Mouse (Mus musculus) thymus, adult 2 months (tissue): Measurements from ENCODE around the gene Trh. TPM values are rescaled to one million over a fixed set of nuclear protein-coding genes. Genes with fewer than 3 reads are reported as not detected.

ENCODE experiments used
- DNase-seq: peaks from one replicate; pipeline ENCODE4 v3.0.0; 2021
- H3K27ac ChIP-seq: fragments of 200-500 bp; 2 replicates; pipeline ENCODE4 v1.5.1; 2012; ENCODE audit warnings: low read length, control low read depth; ENCODE audit not compliant: control insufficient read depth, insufficient read depth
- H3K27me3 ChIP-seq: fragments of 200-500 bp; 2 replicates; pipeline ENCODE4 v1.6.1; 2012; ENCODE audit warnings: mild to moderate bottlenecking, low read length, moderate library complexity, mixed read lengths; ENCODE audit not compliant: control insufficient read depth, insufficient read depth
- H3K36me3 ChIP-seq: fragments of 200-500 bp; 2 replicates; pipeline ENCODE4 v1.6.1; 2012; ENCODE audit warnings: mild to moderate bottlenecking, low read length, moderate library complexity; ENCODE audit not compliant: control insufficient read depth, insufficient read depth
- H3K4me1 ChIP-seq: fragments of 200-500 bp; replicated peaks from 2 replicates; pipeline ENCODE4 v1.6.1; 2012; ENCODE audit warnings: low read length; ENCODE audit not compliant: control insufficient read depth, insufficient read depth
- H3K4me3 ChIP-seq: fragments of 200-500 bp; 2 replicates; pipeline ENCODE4 v1.5.1; 2012; ENCODE audit warnings: mild to moderate bottlenecking, low read length, control low read depth, moderate library complexity; ENCODE audit not compliant: control insufficient read depth, insufficient read depth
- CTCF ChIP-seq: fragments of 200-500 bp; IDR thresholded peaks from 2 replicates; pipeline ENCODE4 v1.5.1; 2012; ENCODE audit warnings: mild to moderate bottlenecking, control low read depth, low read length, moderate library complexity, borderline replicate concordance; ENCODE audit not compliant: control insufficient read depth, poor library complexity, insufficient read depth; ENCODE audit errors: extremely low read depth
- POLR2A ChIP-seq: fragments of 200-500 bp; IDR thresholded peaks from 2 replicates; pipeline ENCODE4 v1.6.1; 2012; ENCODE audit warnings: mild to moderate bottlenecking, low read length, control low read depth, moderate library complexity; ENCODE audit not compliant: control insufficient read depth, poor library complexity, insufficient read depth; ENCODE audit errors: extremely low read depth
- WGBS: fragments of 180-500 bp; shearing (Covaris S2); methylation state at CpG from one replicate; pipeline ENCODE4 v1.1.7; 2018; 5-methylcytosine and 5-hydroxymethylcytosine counted together
- polyA plus RNA-seq: library from polyadenylated mRNA; depleted of rRNA; stranded (reverse); fragments of >200 nt; gene quantifications from 2 replicates; pipeline ENCODE4 v1.2.3, GENCODE M21; 2012; rRNA removed

Gene Trh
- 0.20 TPM in 2 replicates for polyA plus RNA-seq

DNA sequence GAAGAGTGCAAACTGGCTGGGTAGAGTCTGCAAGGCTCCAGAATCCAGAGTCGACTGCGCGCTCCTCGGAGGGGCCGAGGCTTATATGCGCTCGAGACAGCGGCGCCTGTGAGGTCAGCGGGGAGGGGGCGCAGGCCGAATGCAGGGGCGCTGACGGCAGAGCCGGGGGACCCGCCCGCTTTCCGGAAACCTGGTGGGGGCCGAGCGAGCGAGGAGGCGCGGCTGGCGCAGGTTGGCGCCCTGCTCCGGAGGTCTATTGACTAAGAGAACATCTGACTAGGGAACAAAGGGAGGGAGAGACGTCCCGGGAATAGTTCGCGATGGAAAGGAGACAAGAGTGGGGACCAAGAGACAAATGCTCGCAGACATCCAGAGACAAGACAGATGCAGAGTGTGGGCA is at the start of gene Trh:
Trh (minus strand) TSS at position 60 of the 400 bp plus-strand sequence.
- Histone ChIP-seq H3K4me1 (no peaks in the 10 kb centered on the region), H3K4me3 (no peak within 1 kb of the TSS), H3K36me3 (no peaks in the 10 kb centered on the region), H3K27ac (no peak within 1 kb of the TSS), H3K27me3 (no peaks in the 10 kb centered on the region; the same call in 1 of the 2 replicates)
- WGBS, result 2% methylated on average over 31 of the region's 31 CpGs
- TF ChIP-seq POLR2A, result no peak
- no peak for TF ChIP-seq CTCF
- DNase-seq, result no peak

DNA sequence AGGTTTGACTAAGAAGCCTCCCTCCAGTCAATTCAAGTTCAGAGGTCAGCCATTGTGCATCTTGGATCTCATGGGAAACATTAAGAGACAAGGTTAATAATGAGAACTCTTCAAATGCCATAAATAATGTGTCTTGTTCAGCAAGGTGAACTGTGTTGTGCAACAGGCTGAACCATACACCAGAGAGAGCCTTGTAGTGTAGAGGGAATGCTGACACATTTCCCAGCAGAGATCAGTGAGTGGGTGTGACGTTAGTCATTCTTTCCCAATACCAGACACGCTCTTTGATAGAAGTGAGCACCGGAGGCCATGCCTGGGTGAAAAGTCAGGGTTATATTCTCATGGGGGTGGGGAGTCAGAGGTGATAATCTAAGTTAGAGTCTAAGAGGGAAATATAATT is 46.4 kb upstream of the Trh start:
- no peaks in the 10 kb centered on the region for H3K36me3 ChIP-seq
- no peaks in the 10 kb centered on the region for H3K27me3 ChIP-seq
- DNase-seq, result no peak
- WGBS, result 91% methylated on average over 3 of the region's 3 CpGs
- no peak overlapping the region for H3K27ac ChIP-seq
- no peak overlapping the region for H3K4me3 ChIP-seq
- TF ChIP-seq POLR2A (no peak), CTCF (no peak)
- H3K4me1 ChIP-seq, result no peaks in the 10 kb centered on the region

DNA sequence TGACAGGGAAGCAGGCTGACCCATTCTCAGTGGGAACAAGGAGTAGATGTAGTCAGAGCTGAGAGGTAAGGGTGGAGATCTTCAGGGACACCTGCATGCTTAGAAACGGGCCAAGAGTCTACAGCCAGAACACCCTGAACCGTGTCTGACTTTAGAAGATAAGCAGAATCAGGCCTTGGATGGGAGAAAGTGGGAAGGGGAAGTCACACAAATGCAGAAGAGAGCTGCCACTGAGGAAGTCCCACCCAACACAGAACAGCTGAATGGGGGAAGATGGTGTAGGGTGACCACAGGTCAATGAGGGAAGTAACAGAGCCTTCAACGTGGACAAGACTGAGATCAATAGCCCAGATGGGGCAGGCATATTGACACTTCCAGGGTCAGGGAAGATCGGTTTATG is 42.4 kb upstream of the Trh start:
- TF ChIP-seq POLR2A (no peak), CTCF (no peak)
- Histone ChIP-seq H3K36me3 (no peaks in the 10 kb centered on the region), H3K4me1 (no peaks in the 10 kb centered on the region), H3K27ac (no peak overlapping the region), H3K4me3 (no peak overlapping the region), H3K27me3 (no peaks in the 10 kb centered on the region)
- no peak for DNase-seq
- 18% methylated on average over 4 of the region's 4 CpGs for WGBS

DNA sequence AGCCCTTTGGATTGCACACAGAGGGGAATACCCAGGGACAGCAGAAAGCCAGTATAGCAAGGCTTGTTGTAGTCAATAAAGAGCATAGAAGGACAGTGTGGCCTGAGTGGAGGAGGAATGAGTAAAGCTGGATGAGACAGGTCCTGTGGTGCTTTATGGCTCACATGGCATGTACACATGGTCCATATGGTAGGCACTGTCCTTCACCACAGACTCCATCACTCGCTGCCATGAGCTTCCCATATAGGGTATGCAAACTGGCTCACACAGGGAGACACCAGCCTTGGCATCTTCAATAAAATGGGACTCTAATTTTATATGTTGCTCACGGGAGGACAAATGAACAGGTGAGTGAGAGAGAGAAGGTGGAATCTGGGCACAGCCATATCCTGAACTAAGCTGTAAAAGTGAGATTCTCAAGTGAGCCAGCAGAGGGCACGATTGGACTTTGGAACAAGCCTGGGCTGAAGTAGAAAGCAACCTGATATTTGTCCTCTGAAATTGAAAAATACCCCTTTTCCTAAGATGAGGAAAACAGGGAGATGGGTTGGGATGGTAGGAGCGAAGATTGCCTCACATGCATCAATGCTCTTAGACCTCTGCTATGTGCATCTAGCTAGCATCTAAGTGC is 41.9 kb upstream of the Trh start:
- DNase-seq, result peak; percentile 26
- H3K4me3 ChIP-seq, result no peak overlapping the region
- no peaks in the 10 kb centered on the region for H3K36me3 ChIP-seq
- no peaks in the 10 kb centered on the region for H3K4me1 ChIP-seq
- no peaks in the 10 kb centered on the region for H3K27me3 ChIP-seq
- TF ChIP-seq POLR2A (no peak), CTCF (no peak)
- no peak overlapping the region for H3K27ac ChIP-seq
- 32% methylated on average over 4 of the region's 4 CpGs for WGBS

DNA sequence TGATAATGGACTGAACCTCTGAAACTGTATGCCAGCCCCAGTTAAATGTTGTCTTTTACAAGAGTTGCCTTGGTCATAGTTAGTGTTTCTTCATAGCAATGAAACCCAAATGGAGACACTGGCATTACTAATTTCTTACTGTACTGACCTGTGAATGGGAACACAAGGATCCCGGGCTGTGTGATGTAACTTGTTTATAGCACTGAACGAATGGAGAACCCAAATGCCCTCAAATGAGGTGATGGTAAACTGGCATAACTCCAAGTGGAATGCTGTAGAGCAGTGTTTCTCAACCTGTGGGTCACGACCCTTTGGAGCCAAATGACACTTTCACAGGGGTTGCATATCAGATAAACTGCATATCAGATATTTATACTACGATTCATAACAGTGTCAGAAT is 41.1 kb upstream of the Trh start:
- WGBS, result 79% methylated on average over 4 of the region's 4 CpGs
- no peaks in the 10 kb centered on the region for H3K27me3 ChIP-seq
- no peak overlapping the region for H3K27ac ChIP-seq
- DNase-seq, result no peak
- no peaks in the 10 kb centered on the region for H3K4me1 ChIP-seq
- TF ChIP-seq CTCF (no peak), POLR2A (no peak)
- no peaks in the 10 kb centered on the region for H3K36me3 ChIP-seq
- H3K4me3 ChIP-seq, result no peak overlapping the region

DNA sequence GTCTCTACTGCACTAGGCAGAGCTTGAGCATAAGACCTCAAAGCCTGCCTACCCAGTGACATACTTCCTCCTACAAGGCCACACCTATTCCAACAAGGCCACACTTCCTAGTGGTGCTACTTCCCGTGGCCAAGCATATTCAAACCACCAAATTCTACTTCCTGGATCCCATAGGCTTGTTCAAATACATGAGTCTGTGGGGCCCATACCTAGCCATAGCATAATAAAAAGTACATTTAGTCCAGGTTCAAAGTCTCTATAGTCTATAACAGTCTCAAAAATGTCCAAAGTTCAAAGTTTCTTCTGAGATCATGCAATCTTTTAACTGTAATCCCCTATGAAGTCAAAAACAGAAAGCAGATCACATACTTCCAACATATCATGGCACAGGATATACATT is 32.7 kb upstream of the Trh start:
- Histone ChIP-seq H3K27me3 (no peaks in the 10 kb centered on the region), H3K4me3 (no peak overlapping the region), H3K27ac (no peak overlapping the region), H3K36me3 (no peaks in the 10 kb centered on the region), H3K4me1 (no peaks in the 10 kb centered on the region)
- TF ChIP-seq CTCF (no peak), POLR2A (no peak)
- 50% methylated on average over 1 of the region's 1 CpGs for WGBS
- DNase-seq, result no peak
